Mouse (Mus musculus): ENCODE results near the gene Epas1.
A peak's percentile ranks its signal among the peaks of the same experiment; 100 is the strongest.

Epas1 gene

GRCm38 (mm10) chr17:86753130-86753821 lies at the start of gene Epas1:
Epas1 (plus strand) TSS chr17:86753700.
- DNase-seq (ENCODE audit: low spot score): peak; percentile 54

- no peak for DNase-seq (ENCODE audit: low spot score)
Measured at GRCm38 (mm10) chr17:86705236-86705635, 48.3 kb upstream of the Epas1 start.

- DNase-seq (ENCODE audit: low spot score): no peak
Measured at GRCm38 (mm10) chr17:86706467-86706866, 47.0 kb upstream of the Epas1 start.

GRCm38 (mm10) chr17:86709803-86710202 lies 43.7 kb upstream of the Epas1 start:
- DNase-seq (ENCODE audit: low spot score): no peak

- no peak for DNase-seq (ENCODE audit: low spot score)
Measured at GRCm38 (mm10) chr17:86710379-86710778, 43.1 kb upstream of the Epas1 start.

GRCm38 (mm10) chr17:86711949-86712348 lies 41.6 kb upstream of the Epas1 start:
- peak; percentile 85 for DNase-seq (ENCODE audit: low spot score)

GRCm38 (mm10) chr17:86712601-86713000 lies 40.9 kb upstream of the Epas1 start:
- no peak for DNase-seq (ENCODE audit: low spot score)

GRCm38 (mm10) chr17:86713591-86713990 lies 39.9 kb upstream of the Epas1 start:
- DNase-seq (ENCODE audit: low spot score): peak; percentile 13

- no peak for DNase-seq (ENCODE audit: low spot score)
Measured at GRCm38 (mm10) chr17:86724786-86725415, 28.6 kb upstream of the Epas1 start.

GRCm38 (mm10) chr17:86726480-86726879 lies 27.0 kb upstream of the Epas1 start:
- no peak for DNase-seq (ENCODE audit: low spot score)

- DNase-seq (ENCODE audit: low spot score): no peak
Measured at GRCm38 (mm10) chr17:86727031-86727430, 26.5 kb upstream of the Epas1 start.

- no peak for DNase-seq (ENCODE audit: low spot score)
Measured at GRCm38 (mm10) chr17:86731273-86731672, 22.2 kb upstream of the Epas1 start.

GRCm38 (mm10) chr17:86732024-86732423 lies 21.5 kb upstream of the Epas1 start:
- no peak for DNase-seq (ENCODE audit: low spot score)

GRCm38 (mm10) chr17:86732522-86732921 lies 21.0 kb upstream of the Epas1 start:
- no peak for DNase-seq (ENCODE audit: low spot score)

- DNase-seq (ENCODE audit: low spot score): no peak
Measured at GRCm38 (mm10) chr17:86733644-86734043, 19.9 kb upstream of the Epas1 start.

- DNase-seq (ENCODE audit: low spot score): peak; percentile 16
Measured at GRCm38 (mm10) chr17:86738477-86738876, 15.0 kb upstream of the Epas1 start.

- no peak for DNase-seq (ENCODE audit: low spot score)
Measured at GRCm38 (mm10) chr17:86743351-86743941, 10.1 kb upstream of the Epas1 start.

- DNase-seq (ENCODE audit: low spot score): no peak
Measured at GRCm38 (mm10) chr17:86744943-86745342, 8.6 kb upstream of the Epas1 start.

- no peak for DNase-seq (ENCODE audit: low spot score)
Measured at GRCm38 (mm10) chr17:86751373-86751871, 2.1 kb upstream of the Epas1 start.

GRCm38 (mm10) chr17:86753931-86754805 lies 668 bp downstream of the Epas1 start:
- DNase-seq (ENCODE audit: low spot score): no peak

GRCm38 (mm10) chr17:86754806-86755571 lies 1.5 kb downstream of the Epas1 start:
- DNase-seq (ENCODE audit: low spot score): no peak

Data from adipocyte (in vitro differentiated cells).